Mouse (Mus musculus): ENCODE measurements at regions not wholly inside any gene's neighbourhood (a gene's known extent, or its start where the extent isn't known, plus 50 kb on each side); places are given as distances from the start of the nearest gene placed in this dataset.

- no peak overlapping the region for H3K27ac ChIP-seq (ENCODE audit: insufficient read depth, low read depth, low read length)
- no peaks in the 10 kb centered on the region for H3K27me3 ChIP-seq (ENCODE audit: control insufficient read depth, insufficient read depth, low read length)
- peak overlapping the region; percentile 34 for H3K4me3 ChIP-seq (ENCODE audit: low read depth, low read length)
- H3K4me1 ChIP-seq (ENCODE audit: control insufficient read depth, insufficient read depth, insufficient read length, low read length) = no peaks in the 10 kb centered on the region
- no peaks in the 10 kb centered on the region for H3K36me3 ChIP-seq (ENCODE audit: control insufficient read depth, insufficient read depth, low read length)
- TF ChIP-seq CTCF (IDR thresholded peaks at IDR 0.05; ENCODE audit: extremely low read depth, insufficient read length, insufficient replicate concordance, low read depth, low read length) = no peak
- no peak for TF ChIP-seq POLR2A (IDR thresholded peaks at IDR 0.05; ENCODE audit: low read depth, low read length)
- WGBS = 17% methylated on average over 9 of the region's 9 CpGs
Observed at GRCm38 (mm10) chr10:26494380-26494781, 118.6 kb upstream of the L3mbtl3 start.

DNA sequence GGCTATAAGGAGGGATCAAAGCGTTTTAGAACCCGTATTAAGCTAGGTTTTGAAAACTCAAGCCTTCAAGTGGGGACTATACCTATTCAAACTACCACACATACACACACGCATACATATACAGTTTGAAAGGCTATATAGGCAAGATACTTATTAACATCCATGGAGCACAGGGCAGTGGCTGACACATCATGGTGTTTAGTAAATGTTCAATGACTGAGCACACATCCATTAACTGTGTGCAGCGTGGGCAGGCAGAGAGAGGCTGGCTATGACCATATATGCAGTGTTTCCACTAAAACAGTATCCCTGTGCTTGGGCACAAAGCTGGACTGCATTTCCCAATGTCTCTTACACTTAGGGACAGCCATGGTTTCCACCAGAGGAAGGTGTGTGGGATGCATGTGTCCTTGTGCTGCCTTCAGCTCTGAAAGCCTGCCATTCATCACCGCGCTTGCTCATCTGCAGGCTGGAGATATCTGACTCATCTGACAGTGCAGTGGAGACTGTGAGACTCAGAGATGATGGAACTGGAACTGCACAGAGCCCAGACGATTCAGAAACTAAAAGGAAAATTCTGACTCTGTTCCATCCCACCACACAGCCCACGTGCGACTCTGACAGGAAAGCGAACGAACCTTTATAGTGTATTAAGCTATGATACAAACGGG is 124.6 kb upstream of the L3mbtl3 start:
- no peaks in the 10 kb centered on the region for H3K27me3 ChIP-seq (ENCODE audit: control insufficient read depth, insufficient read depth, low read length)

GRCm38 (mm10) chr10:26520879-26521278 is 145.1 kb upstream of the L3mbtl3 start:
- WGBS = 75% methylated on average over 6 of the region's 6 CpGs
- no peak overlapping the region for H3K4me3 ChIP-seq (ENCODE audit: low read depth, low read length)
- TF ChIP-seq POLR2A (IDR thresholded peaks at IDR 0.05; ENCODE audit: low read depth, low read length) (no peak), CTCF (IDR thresholded peaks at IDR 0.05; ENCODE audit: extremely low read depth, insufficient read length, insufficient replicate concordance, low read depth, low read length) (no peak)
- no peaks in the 10 kb centered on the region for H3K27me3 ChIP-seq (ENCODE audit: control insufficient read depth, insufficient read depth, low read length)
- no peak overlapping the region for H3K27ac ChIP-seq (ENCODE audit: insufficient read depth, low read depth, low read length)
- no peaks in the 10 kb centered on the region for H3K4me1 ChIP-seq (ENCODE audit: control insufficient read depth, insufficient read depth, insufficient read length, low read length)
- H3K36me3 ChIP-seq (ENCODE audit: control insufficient read depth, insufficient read depth, low read length) = no peaks in the 10 kb centered on the region

More for the DNA sequence above, 124.6 kb upstream of the L3mbtl3 start:
- TF ChIP-seq POLR2A (IDR thresholded peaks at IDR 0.05; ENCODE audit: low read depth, low read length) = no peak
- TF ChIP-seq CTCF (IDR thresholded peaks at IDR 0.05; ENCODE audit: extremely low read depth, insufficient read length, insufficient replicate concordance, low read depth, low read length) = no peak
- H3K4me1 ChIP-seq (ENCODE audit: control insufficient read depth, insufficient read depth, insufficient read length, low read length) = no peaks in the 10 kb centered on the region
- H3K36me3 ChIP-seq (ENCODE audit: control insufficient read depth, insufficient read depth, low read length) = no peaks in the 10 kb centered on the region
- H3K27ac ChIP-seq (ENCODE audit: insufficient read depth, low read depth, low read length) = no peak overlapping the region
- H3K4me3 ChIP-seq (ENCODE audit: low read depth, low read length) = no peak overlapping the region
- WGBS = 85% methylated on average over 12 of the region's 12 CpGs

GRCm38 (mm10) chr10:26525848-26526546 is 150.2 kb upstream of the L3mbtl3 start:
- TF ChIP-seq POLR2A (IDR thresholded peaks at IDR 0.05; ENCODE audit: low read depth, low read length) (no peak), CTCF (IDR thresholded peaks at IDR 0.05; ENCODE audit: extremely low read depth, insufficient read length, insufficient replicate concordance, low read depth, low read length) (no peak)
- Histone ChIP-seq H3K36me3 (ENCODE audit: control insufficient read depth, insufficient read depth, low read length) (no peaks in the 10 kb centered on the region), H3K27ac (ENCODE audit: insufficient read depth, low read depth, low read length) (no peak overlapping the region), H3K27me3 (ENCODE audit: control insufficient read depth, insufficient read depth, low read length) (no peaks in the 10 kb centered on the region), H3K4me3 (ENCODE audit: low read depth, low read length) (no peak overlapping the region), H3K4me1 (ENCODE audit: control insufficient read depth, insufficient read depth, insufficient read length, low read length) (no peaks in the 10 kb centered on the region)
- WGBS = 78% methylated on average over 4 of the region's 4 CpGs

GRCm38 (mm10) chr10:26540189-26540588 is 164.4 kb upstream of the L3mbtl3 start:
- Histone ChIP-seq H3K27me3 (ENCODE audit: control insufficient read depth, insufficient read depth, low read length) (no peaks in the 10 kb centered on the region), H3K4me3 (ENCODE audit: low read depth, low read length) (no peak overlapping the region), H3K27ac (ENCODE audit: insufficient read depth, low read depth, low read length) (no peak overlapping the region), H3K4me1 (ENCODE audit: control insufficient read depth, insufficient read depth, insufficient read length, low read length) (no peaks in the 10 kb centered on the region), H3K36me3 (ENCODE audit: control insufficient read depth, insufficient read depth, low read length) (no peaks in the 10 kb centered on the region)
- TF ChIP-seq CTCF (IDR thresholded peaks at IDR 0.05; ENCODE audit: extremely low read depth, insufficient read length, insufficient replicate concordance, low read depth, low read length) (no peak), POLR2A (IDR thresholded peaks at IDR 0.05; ENCODE audit: low read depth, low read length) (no peak)

DNA sequence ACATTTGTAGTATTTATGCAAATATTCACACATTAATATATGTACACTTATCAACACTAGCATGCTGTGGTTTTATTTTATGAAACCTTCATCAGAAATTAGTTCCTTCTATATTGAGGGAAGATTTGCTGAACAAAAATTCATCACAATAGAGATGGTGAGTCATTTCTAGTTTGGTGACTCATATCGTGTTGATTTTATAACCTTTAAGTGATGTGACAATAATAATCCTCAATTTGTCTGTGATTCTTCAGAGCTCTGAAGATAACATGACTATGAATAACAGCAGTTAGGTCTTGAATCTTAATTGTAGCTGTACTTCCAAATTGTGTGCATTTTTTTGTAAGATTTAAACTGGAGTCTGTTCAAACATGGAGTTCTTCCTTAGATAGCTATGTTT is 168.3 kb upstream of the L3mbtl3 start:
- Histone ChIP-seq H3K4me3 (ENCODE audit: low read depth, low read length) (no peak overlapping the region), H3K27me3 (ENCODE audit: control insufficient read depth, insufficient read depth, low read length) (no peaks in the 10 kb centered on the region), H3K36me3 (ENCODE audit: control insufficient read depth, insufficient read depth, low read length) (no peaks in the 10 kb centered on the region), H3K4me1 (ENCODE audit: control insufficient read depth, insufficient read depth, insufficient read length, low read length) (no peaks in the 10 kb centered on the region), H3K27ac (ENCODE audit: insufficient read depth, low read depth, low read length) (no peak overlapping the region)
- WGBS = 57% methylated on average over 1 of the region's 1 CpGs
- TF ChIP-seq CTCF (IDR thresholded peaks at IDR 0.05; ENCODE audit: extremely low read depth, insufficient read length, insufficient replicate concordance, low read depth, low read length) (no peak), POLR2A (IDR thresholded peaks at IDR 0.05; ENCODE audit: low read depth, low read length) (no peak)

GRCm38 (mm10) chr10:26544796-26545195 is 169.0 kb upstream of the L3mbtl3 start:
- 49% methylated on average over 1 of the region's 1 CpGs for WGBS
- no peaks in the 10 kb centered on the region for H3K36me3 ChIP-seq (ENCODE audit: control insufficient read depth, insufficient read depth, low read length)
- TF ChIP-seq CTCF (IDR thresholded peaks at IDR 0.05; ENCODE audit: extremely low read depth, insufficient read length, insufficient replicate concordance, low read depth, low read length) (no peak), POLR2A (IDR thresholded peaks at IDR 0.05; ENCODE audit: low read depth, low read length) (no peak)

More at GRCm38 (mm10) chr10:26544796-26545195, 169.0 kb upstream of the L3mbtl3 start:
- H3K27ac ChIP-seq (ENCODE audit: insufficient read depth, low read depth, low read length) = no peak overlapping the region
- H3K27me3 ChIP-seq (ENCODE audit: control insufficient read depth, insufficient read depth, low read length) = no peaks in the 10 kb centered on the region
- no peaks in the 10 kb centered on the region for H3K4me1 ChIP-seq (ENCODE audit: control insufficient read depth, insufficient read depth, insufficient read length, low read length)
- no peak overlapping the region for H3K4me3 ChIP-seq (ENCODE audit: low read depth, low read length)

Data from small intestine, adult 2 months (tissue).